Mouse (Mus musculus) heart, postnatal 0 days (tissue): ENCODE results near the gene Pcnx.

Source experiments
- CTCF ChIP-seq: IDR thresholded peaks from 2 replicates; pipeline ENCODE4 v1.5.1; 2016; ENCODE audit warnings: antibody characterized with exemption, control low read depth, low read depth
- EP300 ChIP-seq: IDR thresholded peaks from 2 replicates; pipeline ENCODE4 v1.6.1; 2016; ENCODE audit warnings: antibody characterized with exemption, low read depth

GRCm38 (mm10) chr12:81885982-81886381, 26.2 kb downstream of the Pcnx start:
- TF ChIP-seq CTCF (no peak), EP300 (no peak)
